Mouse (Mus musculus) stomach, postnatal 0 days (tissue): ENCODE measurements around the gene Fam19a2. TPM values are rescaled to one million over a fixed set of nuclear protein-coding genes. Genes with fewer than 3 reads are reported as not detected.

ENCODE experiments used
- ATAC-seq: fragments of 200-750 bp; cut with Nextera tagmentation; 2 replicates; pipeline ENCODE4 v1.8.0; 2017; ENCODE audit not compliant: low FRiP score, low TSS enrichment
- DNase-seq: peaks from one replicate; pipeline ENCODE4 v3.0.0-alpha.2; 2016; ENCODE audit warnings: low spot score
- H3K27ac ChIP-seq: fragments of 300-500 bp; sonication (generic); replicated peaks from 2 replicates; pipeline ENCODE4 v1.5.1; 2014; ENCODE audit warnings: mild to moderate bottlenecking, control low read depth
- H3K27me3 ChIP-seq: fragments of 300-500 bp; sonication (generic); 2 replicates; pipeline ENCODE4 v1.6.1; 2014; ENCODE audit warnings: low read length; ENCODE audit not compliant: control insufficient read depth, insufficient read depth
- H3K36me3 ChIP-seq: fragments of 300-500 bp; sonication (generic); 2 replicates; pipeline ENCODE4 v1.6.1; 2014; ENCODE audit warnings: low read length, mixed read lengths; ENCODE audit not compliant: control insufficient read depth, insufficient read depth
- H3K4me1 ChIP-seq: fragments of 300-500 bp; sonication (generic); replicated peaks from 2 replicates; pipeline ENCODE4 v1.6.1; 2014; ENCODE audit warnings: antibody characterized with exemption; ENCODE audit not compliant: control insufficient read depth, insufficient read depth
- H3K4me2 ChIP-seq: fragments of 300-500 bp; sonication (generic); replicated peaks from 2 replicates; pipeline ENCODE4 v1.6.1; 2014; ENCODE audit warnings: low read depth, mild to moderate bottlenecking, control low read depth, moderate library complexity
- H3K4me3 ChIP-seq: fragments of 300-500 bp; sonication (generic); 2 replicates; pipeline ENCODE4 v1.5.1; 2014; ENCODE audit warnings: low read depth, low read length, control low read depth
- H3K9ac ChIP-seq: fragments of 300-500 bp; sonication (generic); 2 replicates; pipeline ENCODE4 v1.6.1; 2014; ENCODE audit warnings: mild to moderate bottlenecking, low read length, control low read depth, mixed read lengths
- H3K9me3 ChIP-seq: fragments of 300-500 bp; sonication (generic); 2 replicates; pipeline ENCODE4 v1.6.1; 2016; ENCODE audit warnings: low read length; ENCODE audit not compliant: control insufficient read depth
- CTCF ChIP-seq: IDR thresholded peaks from 2 replicates; pipeline ENCODE4 v1.5.1; 2016; ENCODE audit warnings: antibody characterized with exemption, low read depth, mild to moderate bottlenecking, moderate library complexity
- EP300 ChIP-seq: optimal IDR thresholded peaks from 2 replicates; pipeline ENCODE3; 2016; ENCODE audit warnings: antibody characterized with exemption
- WGBS: fragments of 180-500 bp; shearing (Covaris S2); extraction: QIAGEN DNeasy Blood & Tissue Kit; methylation state at CpG from one replicate; pipeline ENCODE4 v1.1.7; 2014; 5-methylcytosine and 5-hydroxymethylcytosine counted together
- polyA plus RNA-seq: library from polyadenylated mRNA; unstranded; fragments of >200 nt; fragmentation: Nextera tagmentation; extraction: Ambion mirVana; gene quantifications from 2 replicates; pipeline ENCODE4 v1.2.1, GENCODE M21; 2015

The Fam19a2 gene
- polyA plus RNA-seq, result 2.2 and 2.4 TPM in 2 replicates

GRCm38 (mm10) chr10:123263876-123264309 is at the start of gene Fam19a2:
TSS of gene Fam19a2 (plus strand) at chr10:123263996.
- H3K9ac ChIP-seq, result peak within 1 kb of the TSS; percentile 43; the same call in 1 of the 2 replicates
- no peaks in the 10 kb centered on the region for H3K4me1 ChIP-seq
- H3K4me3 ChIP-seq, result peak within 1 kb of the TSS; percentile 53
- WGBS, result under 1% methylated on average over 12 of the region's 12 CpGs
- peak within 1 kb of the TSS; percentile 95 for H3K4me2 ChIP-seq
- no peaks in the 10 kb centered on the region for H3K27me3 ChIP-seq
- DNase-seq (peak; percentile 42), ATAC-seq (no peak)
- peak; percentile 84 for TF ChIP-seq CTCF
- no peak for TF ChIP-seq EP300
- H3K27ac ChIP-seq, result no peak within 1 kb of the TSS
- no peaks in the 10 kb centered on the region for H3K36me3 ChIP-seq
- no peaks in the 10 kb centered on the region for H3K9me3 ChIP-seq

- Histone ChIP-seq H3K27ac (no peak overlapping the region), H3K27me3 (no peaks in the 10 kb centered on the region), H3K4me1 (no peaks in the 10 kb centered on the region), H3K9ac (no peak overlapping the region), H3K4me2 (no peak overlapping the region), H3K4me3 (no peak overlapping the region), H3K36me3 (no peaks in the 10 kb centered on the region), H3K9me3 (no peaks in the 10 kb centered on the region)
- WGBS, result 84% methylated on average over 5 of the region's 5 CpGs
- ATAC-seq (no peak), DNase-seq (no peak)
- TF ChIP-seq EP300 (no peak), CTCF (no peak)
Observed at GRCm38 (mm10) chr10:123222785-123223184, 41.0 kb upstream of the Fam19a2 start.

- Histone ChIP-seq H3K9ac (no peak overlapping the region), H3K4me2 (no peak overlapping the region), H3K27me3 (no peaks in the 10 kb centered on the region), H3K36me3 (no peaks in the 10 kb centered on the region), H3K4me3 (no peak overlapping the region), H3K4me1 (no peaks in the 10 kb centered on the region), H3K9me3 (no peaks in the 10 kb centered on the region), H3K27ac (no peak overlapping the region)
- 87% methylated on average over 5 of the region's 5 CpGs for WGBS
- ATAC-seq (no peak), DNase-seq (no peak)
- TF ChIP-seq EP300 (no peak), CTCF (no peak)
Observed at GRCm38 (mm10) chr10:123229420-123229819, 34.4 kb upstream of the Fam19a2 start.

GRCm38 (mm10) chr10:123248063-123248462 is 15.7 kb upstream of the Fam19a2 start:
- no peak for TF ChIP-seq CTCF
- TF ChIP-seq EP300, result no peak
- WGBS, result 80% methylated on average over 6 of the region's 6 CpGs

GRCm38 (mm10) chr10:123251904-123252303 is 11.9 kb upstream of the Fam19a2 start:
- H3K27me3 ChIP-seq, result no peaks in the 10 kb centered on the region
- TF ChIP-seq EP300, result no peak
- no peak for TF ChIP-seq CTCF
- H3K4me3 ChIP-seq, result no peak overlapping the region
- no peak overlapping the region for H3K27ac ChIP-seq
- no peak for DNase-seq
- H3K4me1 ChIP-seq, result no peaks in the 10 kb centered on the region
- WGBS, result 63% methylated on average over 9 of the region's 9 CpGs
- no peaks in the 10 kb centered on the region for H3K9me3 ChIP-seq
- no peak overlapping the region for H3K4me2 ChIP-seq
- ATAC-seq, result no peak
- H3K9ac ChIP-seq, result no peak overlapping the region
- no peaks in the 10 kb centered on the region for H3K36me3 ChIP-seq

More at GRCm38 (mm10) chr10:123248063-123248462, 15.7 kb upstream of the Fam19a2 start:
- Histone ChIP-seq H3K27me3 (no peaks in the 10 kb centered on the region), H3K4me3 (no peak overlapping the region), H3K9ac (no peak overlapping the region), H3K36me3 (no peaks in the 10 kb centered on the region), H3K4me2 (no peak overlapping the region), H3K27ac (no peak overlapping the region), H3K4me1 (no peaks in the 10 kb centered on the region), H3K9me3 (no peaks in the 10 kb centered on the region)
- no peak for DNase-seq
- ATAC-seq, result no peak

GRCm38 (mm10) chr10:123254299-123254698 is 9.5 kb upstream of the Fam19a2 start:
- Histone ChIP-seq H3K4me3 (no peak overlapping the region), H3K27me3 (no peaks in the 10 kb centered on the region), H3K36me3 (no peaks in the 10 kb centered on the region), H3K4me2 (no peak overlapping the region), H3K9me3 (no peaks in the 10 kb centered on the region), H3K4me1 (no peaks in the 10 kb centered on the region), H3K27ac (no peak overlapping the region), H3K9ac (no peak overlapping the region)
- 30% methylated on average over 5 of the region's 5 CpGs for WGBS
- TF ChIP-seq CTCF, result peak; percentile 74
- no peak for TF ChIP-seq EP300
- ATAC-seq (no peak), DNase-seq (no peak)
